8 mouse cellular contexts compared by ENCODE assay signal in the genomic region with DNA sequence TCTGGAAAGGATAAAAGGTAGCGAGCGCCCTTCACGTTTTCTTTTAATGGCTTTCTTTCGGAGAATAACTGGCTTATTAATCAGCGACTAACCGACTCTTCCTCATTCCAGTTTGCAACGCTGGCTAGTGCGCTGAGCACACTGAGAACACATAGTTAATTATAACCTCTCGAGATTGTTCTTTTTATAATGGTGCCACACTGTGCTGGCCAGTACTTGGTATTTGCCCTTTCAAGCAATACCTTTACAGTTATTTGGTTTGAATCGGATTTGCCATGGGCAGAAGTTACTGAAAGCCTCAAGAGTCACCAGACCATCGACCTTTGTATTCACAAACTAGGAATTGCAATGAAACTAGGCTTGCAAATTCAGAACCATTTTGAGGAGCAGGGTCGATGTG. TPM values are rescaled to one million over a fixed set of nuclear protein-coding genes. Genes with fewer than 3 reads are reported as not detected.
DNase-seq lines count a peak whose midpoint lies in the region; ATAC-seq and TF ChIP-seq lines count a peak whose summit lies in the region.

No protein-coding gene starts in this region.

- DNase-seq in neural tube, embryonic 11.5 days (ENCODE audit: low spot score) = no peak
- no peak for DNase-seq in neural tube, embryonic 10.5 days (ENCODE audit: extremely low spot score, low spot score)
- peak; percentile 1 for DNase-seq in midbrain, postnatal 0 days (ENCODE audit: low spot score)
- no peak for DNase-seq in cerebellum, adult 9-10 months
- DNase-seq in frontal cortex, postnatal 25 days (ENCODE audit: low spot score in 2 of 2) = no peak
- no peak for DNase-seq in right cerebral cortex, postnatal 10 days (ENCODE audit: low spot score in 2 of 2)

- no peaks in the 10 kb centered on the region for H3K27me3 ChIP-seq in neural tube, embryonic 11.5 days (ENCODE audit: control insufficient read depth, insufficient read depth, low read length)
- no peaks in the 10 kb centered on the region for H3K27me3 ChIP-seq in kidney, embryonic 14.5 days (ENCODE audit: control insufficient read depth, insufficient read depth, low read length)
- H3K27me3 ChIP-seq in midbrain, postnatal 0 days (ENCODE audit: insufficient read depth, low read length) = no peaks in the 10 kb centered on the region

- TF ChIP-seq CTCF in embryonic fibroblast, embryonic 13.5 days (IDR thresholded peaks at IDR 0.05; ENCODE audit: borderline replicate concordance, insufficient read depth, low read length) = no peak
- TF ChIP-seq CTCF in midbrain, postnatal 0 days (IDR thresholded peaks at IDR 0.05) = no peak

- peak overlapping the region; percentile 60 for H3K4me2 ChIP-seq in neural tube, embryonic 11.5 days (ENCODE audit: low read depth)
- peak overlapping the region; percentile 55 for H3K4me2 ChIP-seq in kidney, embryonic 14.5 days (replicated peaks; ENCODE audit: low read depth, low read length)
- peak overlapping the region; percentile 71 for H3K4me2 ChIP-seq in midbrain, postnatal 0 days (ENCODE audit: low read depth, low read length, poor library complexity, severe bottlenecking)

- whole genome bisulfite sequencing in neural tube, embryonic 11.5 days = 3% methylated on average over 12 of the region's 12 CpGs
- WGBS in kidney, embryonic 14.5 days = 1% methylated on average over 12 of the region's 12 CpGs
- WGBS in midbrain, postnatal 0 days = 1% methylated on average over 12 of the region's 12 CpGs

- no peaks in the 10 kb centered on the region for H3K9me3 ChIP-seq in neural tube, embryonic 11.5 days (ENCODE audit: control insufficient read depth, low read length)
- no peaks in the 10 kb centered on the region for H3K9me3 ChIP-seq in kidney, embryonic 14.5 days (ENCODE audit: control insufficient read depth, low read length)
- no peaks in the 10 kb centered on the region for H3K9me3 ChIP-seq in midbrain, postnatal 0 days (ENCODE audit: low read length)

- peak overlapping the region; percentile 91 for H3K9ac ChIP-seq in neural tube, embryonic 11.5 days (ENCODE audit: low read length)
- H3K9ac ChIP-seq in kidney, embryonic 14.5 days (ENCODE audit: low read depth, low read length) = peak overlapping the region; percentile 90
- H3K9ac ChIP-seq in midbrain, postnatal 0 days (replicated peaks; ENCODE audit: low read length, poor library complexity, severe bottlenecking) = peak overlapping the region; percentile 86

- H3K36me3 ChIP-seq in neural tube, embryonic 11.5 days (ENCODE audit: control insufficient read depth, insufficient read depth, low read length) = 0 out of 2 replicates have a peak, but pooled peaks cover 3% of the 10 kb centered on the region
- peaks cover 16% of the 10 kb centered on the region for H3K36me3 ChIP-seq in kidney, embryonic 14.5 days (ENCODE audit: control insufficient read depth, insufficient read depth, low read length)
- H3K36me3 ChIP-seq in midbrain, postnatal 0 days (ENCODE audit: insufficient read depth, low read length) = peaks cover 15% of the 10 kb centered on the region

- ATAC-seq in neural tube, embryonic 11.5 days (ENCODE audit: insufficient read depth, low FRiP score, low TSS enrichment) = 0 out of 2 replicates have a peak, but pooled peaks have one; percentile 16
- ATAC-seq in kidney, embryonic 14.5 days (ENCODE audit: low FRiP score, low TSS enrichment) = no peak
- peak; percentile 31; the same call in 1 of the 2 replicates for ATAC-seq in midbrain, postnatal 0 days (ENCODE audit: low FRiP score)

- no peak; the same call in 1 of the 2 replicates for TF ChIP-seq POLR2A in embryonic fibroblast, embryonic 13.5 days (IDR thresholded peaks at IDR 0.05; ENCODE audit: low read depth, low read length)

- peak overlapping the region; percentile 78 for H3K4me3 ChIP-seq in neural tube, embryonic 11.5 days (ENCODE audit: low read depth, low read length)
- H3K4me3 ChIP-seq in embryonic fibroblast, embryonic 13.5 days (ENCODE audit: insufficient read depth, low read length) = peak overlapping the region; percentile 78
- peak overlapping the region; percentile 88 for H3K4me3 ChIP-seq in kidney, embryonic 14.5 days (ENCODE audit: low read length)
- H3K4me3 ChIP-seq in midbrain, postnatal 0 days (ENCODE audit: low read depth, low read length) = peak overlapping the region; percentile 94

- peak overlapping the region; percentile 93 for H3K27ac ChIP-seq in neural tube, embryonic 11.5 days (ENCODE audit: low read depth, low read length)
- H3K27ac ChIP-seq in embryonic fibroblast, embryonic 13.5 days (ENCODE audit: insufficient read depth, low read length) = peak overlapping the region; percentile 93
- H3K27ac ChIP-seq in kidney, embryonic 14.5 days (ENCODE audit: low read depth, low read length) = peak overlapping the region; percentile 95
- peak overlapping the region; percentile 80 for H3K27ac ChIP-seq in midbrain, postnatal 0 days (ENCODE audit: low read depth, low read length)

- H3K4me1 ChIP-seq in neural tube, embryonic 11.5 days (ENCODE audit: control insufficient read depth, insufficient read depth, low read length) = peaks cover 5% of the 10 kb centered on the region; the same call in 1 of the 2 replicates
- H3K4me1 ChIP-seq in embryonic fibroblast, embryonic 13.5 days (ENCODE audit: control insufficient read depth, insufficient read depth, low read length) = no peaks in the 10 kb centered on the region
- no peaks in the 10 kb centered on the region for H3K4me1 ChIP-seq in kidney, embryonic 14.5 days (ENCODE audit: control insufficient read depth, insufficient read depth, low read length)
- H3K4me1 ChIP-seq in midbrain, postnatal 0 days (ENCODE audit: insufficient read depth, low read length) = no peaks in the 10 kb centered on the region

RNA-seq across cellular contexts. Expression of a gene that starts 0.7 kb away (rescaled TPM):
- polyA plus RNA-seq in neural tube, embryonic 11.5 days (2014; fragmentation: Nextera tagmentation; extraction: Ambion mirVana) = not detected in 2 replicates
- 6.4 and 9.2 TPM in 2 replicates for polyA plus RNA-seq in embryonic fibroblast, embryonic 13.5 days (2011; ENCODE audit: insufficient read length, low read depth, missing spikeins)
- polyA plus RNA-seq in kidney, embryonic 14.5 days (2014; fragmentation: Nextera tagmentation; extraction: Ambion mirVana) = not detected in 2 replicates
- total RNA-seq in midbrain, postnatal 0 days (2014; rRNA removed) = not detected in 2 replicates
- 3.8 TPM in 1 of 2 replicates, not detected in the other for polyA plus RNA-seq in midbrain, postnatal 0 days (2015; fragmentation: Nextera tagmentation; extraction: Ambion mirVana)

RNA-seq across cellular contexts. Expression of a gene that starts 0.7 kb away (rescaled TPM):
- 37.7 and 41.1 TPM in 2 replicates for polyA plus RNA-seq in neural tube, embryonic 11.5 days (2014; fragmentation: Nextera tagmentation; extraction: Ambion mirVana)
- 23.6 and 28.5 TPM in 2 replicates for polyA plus RNA-seq in embryonic fibroblast, embryonic 13.5 days (2011; ENCODE audit: insufficient read length, low read depth, missing spikeins)
- 34.8 and 47.5 TPM in 2 replicates for polyA plus RNA-seq in kidney, embryonic 14.5 days (2014; fragmentation: Nextera tagmentation; extraction: Ambion mirVana)
- 24.5 and 37.7 TPM in 2 replicates for total RNA-seq in midbrain, postnatal 0 days (2014; rRNA removed)
- polyA plus RNA-seq in midbrain, postnatal 0 days (2015; fragmentation: Nextera tagmentation; extraction: Ambion mirVana) = 17.7 and 19.2 TPM in 2 replicates

RNA-seq across cellular contexts. Expression of a gene that starts 37.6 kb away (rescaled TPM):
- not detected in 2 replicates for polyA plus RNA-seq in neural tube, embryonic 11.5 days (2014; fragmentation: Nextera tagmentation; extraction: Ambion mirVana)
- polyA plus RNA-seq in embryonic fibroblast, embryonic 13.5 days (2011; ENCODE audit: insufficient read length, low read depth, missing spikeins) = not detected in 2 replicates
- polyA plus RNA-seq in kidney, embryonic 14.5 days (2014; fragmentation: Nextera tagmentation; extraction: Ambion mirVana) = 1.8 and 2.1 TPM in 2 replicates
- not detected in 2 replicates for total RNA-seq in midbrain, postnatal 0 days (2014; rRNA removed)
- polyA plus RNA-seq in midbrain, postnatal 0 days (2015; fragmentation: Nextera tagmentation; extraction: Ambion mirVana) = not detected in 2 replicates
